Mouse (Mus musculus): ENCODE measurements around the gene Csn3. TPM values are rescaled to one million over a fixed set of nuclear protein-coding genes. Genes with fewer than 3 reads are reported as not detected.

Gene Csn3
- polyA plus RNA-seq (2017; shearing (Covaris generic)), result not detected

DNA sequence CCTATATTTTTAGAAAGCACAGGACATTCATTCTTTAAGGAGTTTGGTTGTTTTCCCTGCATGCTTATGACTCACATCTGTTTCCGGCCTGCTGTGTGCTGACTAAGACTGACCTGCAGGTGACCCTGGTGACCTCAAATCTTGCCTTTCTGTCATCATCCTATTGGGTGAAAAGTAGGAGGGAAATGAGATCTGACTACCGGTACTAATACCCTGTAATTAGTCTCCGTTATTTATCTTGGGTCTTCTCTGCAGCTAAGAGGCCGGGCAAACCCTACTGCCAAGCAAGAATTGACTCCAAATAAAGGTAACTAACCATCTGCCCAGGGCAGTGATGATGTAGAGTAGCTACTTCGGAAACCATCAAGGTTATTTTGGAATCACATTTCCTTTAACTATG, at the start of gene Csn3:
TSS of gene Csn3 (plus strand) at position 208 of the 400 bp plus-strand sequence.
- no peak for ATAC-seq

DNA sequence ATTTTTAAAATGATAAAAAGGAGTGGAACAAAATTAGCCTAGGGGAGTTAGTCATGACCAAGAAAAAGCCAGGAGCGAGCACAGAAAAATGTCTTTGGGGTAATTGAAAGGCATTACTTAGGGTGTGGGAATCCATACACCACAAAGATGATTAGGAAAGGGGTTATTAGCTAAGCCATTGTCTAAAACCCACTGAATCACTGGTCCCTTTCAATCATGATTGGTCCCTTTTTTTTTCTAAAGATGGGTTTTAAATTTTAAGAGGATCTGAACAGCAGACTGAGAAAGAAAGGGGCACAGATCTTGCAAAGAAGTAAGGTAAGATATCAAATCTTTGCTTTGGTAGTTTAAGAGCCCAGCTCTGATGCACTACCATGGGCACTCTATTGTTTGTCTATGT, 40.6 kb upstream of the Csn3 start, which contains the start of gene Odam:
TSS of gene Odam (plus strand) at position 301 of the 400 bp plus-strand sequence.
- no peak for ATAC-seq

GRCm38 (mm10) chr5:87931603-87932002, 6.2 kb downstream of the Csn3 start:
- ATAC-seq, result no peak

GRCm38 (mm10) chr5:87940752-87941151, 15.4 kb downstream of the Csn3 start:
- no peak for ATAC-seq

- ATAC-seq, result no peak
Measured at GRCm38 (mm10) chr5:87942515-87942914, 17.1 kb downstream of the Csn3 start.

DNA sequence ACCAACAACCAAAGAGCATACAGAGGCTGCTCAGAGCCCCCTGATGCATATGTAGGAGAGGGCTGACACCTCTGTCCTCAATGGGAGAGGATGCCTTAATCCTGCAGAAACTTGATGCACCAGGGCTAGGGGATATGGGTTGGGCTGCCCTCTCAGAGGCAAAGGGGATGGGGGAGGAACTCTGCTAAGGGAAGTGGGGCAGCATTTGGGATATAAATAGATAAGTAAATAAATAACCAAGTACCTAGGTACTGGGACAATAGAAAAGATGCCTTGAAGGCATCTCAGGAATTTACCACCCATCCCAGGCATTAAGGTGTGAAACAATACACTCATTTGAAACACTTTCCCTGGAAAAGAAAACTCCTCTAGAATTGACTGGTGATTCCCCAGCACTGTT, 26.5 kb downstream of the Csn3 start:
- no peak for ATAC-seq

- ATAC-seq, result no peak
Measured at GRCm38 (mm10) chr5:87969201-87969600, 43.8 kb downstream of the Csn3 start, which contains the start of the genes 2310003L06Rik and Gm28434. 2310003L06Rik (plus strand) TSS chr5:87969459. Gm28434 (plus strand) TSS chr5:87969517.

GRCm38 (mm10) chr5:87979139-87979538, 53.8 kb downstream of the Csn3 start, which contains the start of gene Cabs1:
Cabs1 (plus strand) TSS chr5:87979439.
- no peak for ATAC-seq

Other genes with a start within 250 kb of the Csn3 start
- gene Csn2, start 225.9 kb upstream of the Csn3 start, polyA plus RNA-seq (2017; shearing (Covaris generic)), result not detected
- gene Csn1s2a, start 151.0 kb upstream of the Csn3 start, polyA plus RNA-seq (2017; shearing (Covaris generic)), result not detected
- gene Csn1s2b, start 117.5 kb upstream of the Csn3 start, polyA plus RNA-seq (2017; shearing (Covaris generic)), result under 1 TPM in 1 of 2 experiments, not detected in 1; 0.40 TPM
- gene Prr27, start 99.9 kb upstream of the Csn3 start, polyA plus RNA-seq (2017; shearing (Covaris generic)), result not detected
- gene Odam, start 40.5 kb upstream of the Csn3 start, polyA plus RNA-seq (2017; shearing (Covaris generic)), result not detected
- gene 2310003L06Rik, start 43.9 kb downstream of the Csn3 start, polyA plus RNA-seq (2017; shearing (Covaris generic)), result not detected
- not detected for gene Gm28434, start 43.9 kb downstream of the Csn3 start, polyA plus RNA-seq (2017; shearing (Covaris generic))
- not detected for gene Cabs1, start 53.9 kb downstream of the Csn3 start, polyA plus RNA-seq (2017; shearing (Covaris generic))
- not detected for gene Smr3a, start 77.0 kb downstream of the Csn3 start, polyA plus RNA-seq (2017; shearing (Covaris generic))
- gene Smr2, start 161.0 kb downstream of the Csn3 start, polyA plus RNA-seq (2017; shearing (Covaris generic)), result not detected
- gene Gm11116, start 186.0 kb downstream of the Csn3 start, polyA plus RNA-seq (2017; shearing (Covaris generic)), result not detected
- not detected for gene Gm11115, start 228.5 kb downstream of the Csn3 start, polyA plus RNA-seq (2017; shearing (Covaris generic))

Measured in CD4-positive, CD25-positive, alpha-beta regulatory T cell, adult 4 months (primary cell).